8 mouse cellular contexts compared by ENCODE assay signal in the genomic region with DNA sequence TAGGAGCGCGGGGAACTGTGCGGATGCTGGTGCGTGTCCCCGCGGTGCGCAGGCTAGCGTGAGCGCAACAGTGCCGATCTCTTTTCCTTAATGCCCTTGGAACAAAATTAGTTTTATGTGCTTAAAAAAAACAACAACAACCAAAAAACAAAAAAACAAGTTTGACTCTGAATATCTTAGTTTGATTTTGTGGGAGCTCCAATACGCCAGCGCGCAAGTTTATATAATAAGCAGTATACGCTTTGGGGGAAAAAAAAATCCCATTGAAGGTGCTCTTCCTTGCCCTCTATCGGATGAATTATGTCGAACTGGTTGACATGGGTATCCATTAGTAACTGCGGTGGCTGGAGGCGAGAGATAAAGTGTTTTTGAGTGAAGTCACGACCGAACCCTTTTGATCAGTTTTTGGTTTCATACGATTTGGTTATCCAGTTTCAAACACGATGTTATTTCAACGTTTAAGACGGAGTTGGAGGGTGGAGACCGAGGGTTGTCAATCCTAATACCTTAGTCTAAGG. TPM values are rescaled to one million over a fixed set of nuclear protein-coding genes. Genes with fewer than 3 reads are reported as not detected.
DNase-seq lines count a peak whose midpoint lies in the region; ATAC-seq and TF ChIP-seq lines count a peak whose summit lies in the region.

No protein-coding gene starts in this region.

- H3K36me3 ChIP-seq in MEL (ENCODE audit: control insufficient read depth in 1 of 2, insufficient read depth in 2 of 2, low read length in 2 of 2) = peaks cover 0 to 12% of the 10 kb centered on the region in 2 experiments; a peak in 2 of 4 replicates
- H3K36me3 ChIP-seq in hindbrain, embryonic 13.5 days = no peaks in the 10 kb centered on the region

- no peaks in the 10 kb centered on the region for H3K9me3 ChIP-seq in MEL (replicated peaks; ENCODE audit: insufficient read depth, low read length)
- no peaks in the 10 kb centered on the region for H3K9me3 ChIP-seq in hindbrain, embryonic 13.5 days

- TF ChIP-seq RAD21 in MEL (IDR thresholded peaks at IDR 0.05; ENCODE audit: low read depth, low read length) = no peak; the same call in 1 of the 2 replicates

- peak; percentile 16 to 67 for DNase-seq in layer of hippocampus, adult 18-20 months (ENCODE audit: low spot score in 2 of 2)
- no peak for DNase-seq in layer of hippocampus, adult 9-11 months
- DNase-seq in MEL (ENCODE audit: low read depth, low spot score) = peak; percentile 97
- peak; percentile 54 for DNase-seq in telencephalon, adult 2 months (ENCODE audit: low read depth, low spot score)
- no peak for DNase-seq in adrenal gland, postnatal 10 days

- peak; percentile 76 for ATAC-seq in common myeloid progenitor, adult 5-6 weeks (replicated peaks; ENCODE audit: low read depth, poor library complexity, severe bottlenecking)
- no peak for ATAC-seq in hindbrain, embryonic 13.5 days (ENCODE audit: low FRiP score)
- ATAC-seq in megakaryocyte-erythroid progenitor cell, adult 5-6 weeks (replicated peaks; ENCODE audit: low FRiP score, low TSS enrichment, poor library complexity, severe bottlenecking) = peak; percentile 86

- H3K4me1 ChIP-seq in MEL (ENCODE audit: control insufficient read depth in 1 of 2, insufficient read depth in 2 of 2, low read length in 2 of 2) = peaks cover 0 to 20% of the 10 kb centered on the region in 2 experiments; a peak in 2 of 4 replicates
- peaks cover 8% of the 10 kb centered on the region for H3K4me1 ChIP-seq in hindbrain, embryonic 13.5 days (replicated peaks)

- TF ChIP-seq CTCF in MEL (IDR thresholded peaks at IDR 0.05 in 2 of 3, conservative IDR thresholded peaks at IDR 0.05 in 1 of 3; ENCODE audit: control insufficient read depth in 1 of 3, insufficient read depth in 1 of 3, low read depth in 2 of 3, low read length in 3 of 3, poor library complexity in 1 of 3, severe bottlenecking in 1 of 3) = peak in 1 of 3 experiments; percentile 59; a peak in 3 of 6 replicates

- 5% methylated on average over 25 of the region's 25 CpGs for WGBS in hindbrain, embryonic 13.5 days

- TF ChIP-seq EP300 in MEL (IDR thresholded peaks at IDR 0.05; ENCODE audit: low read depth in 1 of 2, low read length in 2 of 2) = peak; percentile 98

- H3K27me3 ChIP-seq in MEL (ENCODE audit: control insufficient read depth in 1 of 2, insufficient read depth in 2 of 2, low read length in 2 of 2) = no peaks in the 10 kb centered on the region
- H3K27me3 ChIP-seq in hindbrain, embryonic 13.5 days = peaks cover 22% of the 10 kb centered on the region

- peak overlapping the region; percentile 43 for H3K9ac ChIP-seq in MEL (ENCODE audit: control insufficient read depth, low read depth, low read length, poor library complexity, severe bottlenecking)
- peak overlapping the region; percentile 68 for H3K9ac ChIP-seq in hindbrain, embryonic 13.5 days

- H3K4me2 ChIP-seq in hindbrain, embryonic 13.5 days = peak overlapping the region; percentile 100

- no peaks in the 10 kb centered on the region for H3K79me2 ChIP-seq in MEL (ENCODE audit: control insufficient read depth, insufficient read depth, low read length, poor library complexity)

- H3K27ac ChIP-seq in MEL (ENCODE audit: control insufficient read depth, low read depth, low read length) = peak overlapping the region; percentile 62
- H3K27ac ChIP-seq in hindbrain, embryonic 13.5 days = no peak overlapping the region

- no peak for TF ChIP-seq POLR2A in MEL (IDR thresholded peaks at IDR 0.05; ENCODE audit: control insufficient read depth in 1 of 2, insufficient read depth in 1 of 2, low read depth in 1 of 2, low read length in 2 of 2, poor library complexity in 1 of 2)

- peak overlapping the region; percentile 62 to 66 for H3K4me3 ChIP-seq in MEL (ENCODE audit: control insufficient read depth in 1 of 2, insufficient read depth in 1 of 2, low read depth in 2 of 2, low read length in 2 of 2)
- peak overlapping the region; percentile 57 for H3K4me3 ChIP-seq in hindbrain, embryonic 13.5 days

TF ChIP-seq in MEL, 35 proteins besides CTCF, POLR2A, EP300 and RAD21 (continues in another document):
- peak; percentile 72 for TF ChIP-seq HCFC1 (IDR thresholded peaks at IDR 0.05; ENCODE audit: low read depth, low read length)
- TF ChIP-seq CHD2 (IDR thresholded peaks at IDR 0.05; ENCODE audit: low read length) = no peak
- TF ChIP-seq MXI1 (IDR thresholded peaks at IDR 0.05; ENCODE audit: low read depth, low read length) = peak; percentile 85
- TF ChIP-seq GABPA (IDR thresholded peaks at IDR 0.05; ENCODE audit: low read depth, low read length) = no peak
- peak; percentile 97 for TF ChIP-seq GATA1 (IDR thresholded peaks at IDR 0.05; ENCODE audit: low read depth, low read length)
- no peak for TF ChIP-seq ZMIZ1 (IDR thresholded peaks at IDR 0.05; ENCODE audit: low read depth, low read length)
- TF ChIP-seq BHLHE40 (IDR thresholded peaks at IDR 0.05; ENCODE audit: borderline replicate concordance, low read depth, low read length) = peak; percentile 89
- 0 out of 2 replicates have a peak, but pooled peaks have one; percentile 64 for TF ChIP-seq JUND (IDR thresholded peaks at IDR 0.05; ENCODE audit: low read depth, low read length)
- TF ChIP-seq USF2 (IDR thresholded peaks at IDR 0.05; ENCODE audit: borderline replicate concordance in 1 of 2, insufficient read depth in 1 of 2, low read depth in 1 of 2, low read length in 2 of 2) = no peak
- TF ChIP-seq ZKSCAN1 (IDR thresholded peaks at IDR 0.05; ENCODE audit: low read depth, low read length) = no peak
- no peak for TF ChIP-seq KAT2A (conservative IDR thresholded peaks at IDR 0.05; ENCODE audit: low read depth, low read length)
- TF ChIP-seq SIN3A (IDR thresholded peaks at IDR 0.05; ENCODE audit: low read length) = peak; percentile 94
- TF ChIP-seq MYC (IDR thresholded peaks at IDR 0.05; ENCODE audit: low read depth, low read length) = peak; percentile 60; the same call in 1 of the 2 replicates
- TF ChIP-seq UBTF (IDR thresholded peaks at IDR 0.05; ENCODE audit: borderline replicate concordance, insufficient read depth, low read depth, low read length) = no peak
- TF ChIP-seq TCF12 (IDR thresholded peaks at IDR 0.05; ENCODE audit: low read depth, low read length) = peak; percentile 95
- TF ChIP-seq MEF2A (IDR thresholded peaks at IDR 0.05; ENCODE audit: extremely low read depth, insufficient replicate concordance, low read depth, low read length, poor library complexity, severe bottlenecking) = no peak
- TF ChIP-seq ETS1 (IDR thresholded peaks at IDR 0.05; ENCODE audit: low read depth, low read length) = peak; percentile 85; the same call in 1 of the 2 replicates
- no peak for TF ChIP-seq ELF1 (IDR thresholded peaks at IDR 0.05; ENCODE audit: low read depth, low read length)
- peak; percentile 96 for TF ChIP-seq ZNF384 (IDR thresholded peaks at IDR 0.05; ENCODE audit: low read depth, low read length)
- peak; percentile 95 for TF ChIP-seq TAL1 (IDR thresholded peaks at IDR 0.05; ENCODE audit: low read length)
- TF ChIP-seq E2F4 (IDR thresholded peaks at IDR 0.05; ENCODE audit: borderline replicate concordance, low read depth, low read length) = no peak
- TF ChIP-seq NRF1 (IDR thresholded peaks at IDR 0.05; ENCODE audit: insufficient read depth, low read depth, low read length, poor library complexity, severe bottlenecking) = peak; percentile 30; the same call in 1 of the 2 replicates
- no peak for TF ChIP-seq POLR2AphosphoS5 (IDR thresholded peaks at IDR 0.05; ENCODE audit: borderline replicate concordance, low read depth, low read length)
- TF ChIP-seq USF1 (IDR thresholded peaks at IDR 0.05; ENCODE audit: low read depth, low read length) = no peak
- TF ChIP-seq MAFK (IDR thresholded peaks at IDR 0.05; ENCODE audit: borderline replicate concordance, low read depth, low read length) = peak; percentile 65; the same call in 1 of the 2 replicates
- no peak for TF ChIP-seq NELFE (IDR thresholded peaks at IDR 0.05; ENCODE audit: low read depth, low read length)
- no peak for TF ChIP-seq ZC3H11A (IDR thresholded peaks at IDR 0.05; ENCODE audit: low read depth, low read length)
- TF ChIP-seq RCOR1 (IDR thresholded peaks at IDR 0.05; ENCODE audit: low read depth, low read length) = peak; percentile 95
- no peak for TF ChIP-seq CHD1 (IDR thresholded peaks at IDR 0.05; ENCODE audit: low read depth, low read length)
- TF ChIP-seq MYB (IDR thresholded peaks at IDR 0.05; ENCODE audit: low read depth, low read length) = peak; percentile 79
- no peak for TF ChIP-seq POLR2AphosphoS2 (IDR thresholded peaks at IDR 0.05; ENCODE audit: low read length)
- no peak; the same call in none of the 2 replicates for TF ChIP-seq MAX (IDR thresholded peaks at IDR 0.05; ENCODE audit: low read length)
- TF ChIP-seq TBP (IDR thresholded peaks at IDR 0.05; ENCODE audit: low read depth, low read length) = no peak; the same call in 1 of the 2 replicates

RNA-seq across cellular contexts. Expression of gene Specc1, which starts 0.8 kb away (rescaled TPM):
- total RNA-seq in layer of hippocampus, adult 18-20 months (2021) = 10 to 100 TPM; 91.4 to 93.9 TPM
- 2.3 and 2.5 TPM in 2 replicates for total RNA-seq in MEL (2012; rRNA removed)
- 1 to 10 TPM in 1 of 2 experiments, not detected in 1; 5.8 TPM for polyA plus RNA-seq in MEL (2012; ENCODE audit: insufficient read depth in 1 of 2, insufficient read length in 2 of 2, low read depth in 1 of 2, low replicate concordance in 2 of 2, missing spikeins in 1 of 2)
- total RNA-seq in common myeloid progenitor, adult 5-6 weeks (2017) = 33.6 and 33.9 TPM in 2 replicates
- 13.0 and 14.9 TPM in 2 replicates for polyA plus RNA-seq in hindbrain, embryonic 13.5 days (2015; fragmentation: Nextera tagmentation; extraction: Ambion mirVana)
- 35.8 and 41.4 TPM in 2 replicates for total RNA-seq in megakaryocyte-erythroid progenitor cell, adult 5-6 weeks (2014; fragmentation: Nextera tagmentation)
- 43.9 and 65.4 TPM in 2 replicates for total RNA-seq in megakaryocyte-erythroid progenitor cell, adult 5-6 weeks (2017)
- total RNA-seq in adrenal gland, postnatal 10 days (2021) = 10 to 100 TPM in 1 of 2 experiments, 1 to 10 TPM in 1; 9.7 to 12.4 TPM

RNA-seq across cellular contexts. Expression of gene Akap10, which starts 27.3 kb away (rescaled TPM):
- 10 to 100 TPM; 36.1 to 37.6 TPM for total RNA-seq in layer of hippocampus, adult 18-20 months (2021)
- total RNA-seq in MEL (2012; rRNA removed) = 20.1 and 21.7 TPM in 2 replicates
- 10 to 100 TPM in 1 of 2 experiments, not detected in 1; 17.7 TPM for polyA plus RNA-seq in MEL (2012; ENCODE audit: insufficient read depth in 1 of 2, insufficient read length in 2 of 2, low read depth in 1 of 2, low replicate concordance in 2 of 2, missing spikeins in 1 of 2)
- 32.5 and 39.7 TPM in 2 replicates for total RNA-seq in common myeloid progenitor, adult 5-6 weeks (2017)
- 14.1 and 14.4 TPM in 2 replicates for polyA plus RNA-seq in hindbrain, embryonic 13.5 days (2015; fragmentation: Nextera tagmentation; extraction: Ambion mirVana)
- total RNA-seq in megakaryocyte-erythroid progenitor cell, adult 5-6 weeks (2014; fragmentation: Nextera tagmentation) = 20.6 and 23.5 TPM in 2 replicates
- total RNA-seq in megakaryocyte-erythroid progenitor cell, adult 5-6 weeks (2017) = 21.6 and 27.2 TPM in 2 replicates
- total RNA-seq in adrenal gland, postnatal 10 days (2021) = 10 to 100 TPM; 22.2 to 26.8 TPM

Comparison
In these comparisons a context has a peak if more than half of its experiments do, and no peak if none do; other contexts are left out.
1. DNase-seq: peak in layer of hippocampus, adult 18-20 months (2 of 2), MEL (single experiment) and telencephalon, adult 2 months (single experiment); none in layer of hippocampus, adult 9-11 months (single experiment) and adrenal gland, postnatal 10 days (single experiment).